Mouse (Mus musculus) stomach, embryonic 14.5 days (tissue): ENCODE results near the gene Zscan2. TPM values are rescaled to one million over a fixed set of nuclear protein-coding genes. Genes with fewer than 3 reads are reported as not detected.

ENCODE experiments used
- ATAC-seq: fragments of 200-750 bp; cut with Nextera tagmentation; 2 replicates; pipeline ENCODE4 v1.8.0; 2017; ENCODE audit warnings: low read depth, moderate TSS enrichment; ENCODE audit not compliant: insufficient number of reproducible peaks, insufficient read depth, low FRiP score
- H3K27ac ChIP-seq: fragments of 300-500 bp; sonication (generic); 2 replicates; pipeline ENCODE4 v1.5.1; 2014; ENCODE audit warnings: mild to moderate bottlenecking, low read length, moderate library complexity, mixed read lengths
- H3K27me3 ChIP-seq: fragments of 300-500 bp; sonication (generic); 2 replicates; pipeline ENCODE4 v1.6.1; 2014; ENCODE audit warnings: low read length, control low read depth, mixed read lengths; ENCODE audit not compliant: control insufficient read depth, insufficient read depth
- H3K36me3 ChIP-seq: fragments of 300-500 bp; sonication (generic); 2 replicates; pipeline ENCODE4 v1.6.1; 2014; ENCODE audit warnings: mild to moderate bottlenecking, control low read depth, low read length, moderate library complexity, mixed read lengths; ENCODE audit not compliant: control insufficient read depth, insufficient read depth
- H3K4me1 ChIP-seq: fragments of 300-500 bp; sonication (generic); 2 replicates; pipeline ENCODE4 v1.6.1; 2014; ENCODE audit warnings: low read length, control low read depth, mixed read lengths; ENCODE audit not compliant: control insufficient read depth, insufficient read depth
- H3K4me2 ChIP-seq: fragments of 300-500 bp; sonication (generic); replicated peaks from 2 replicates; pipeline ENCODE4 v1.6.1; 2014; ENCODE audit warnings: low read depth, low read length, control low read depth
- H3K4me3 ChIP-seq: fragments of 300-500 bp; sonication (generic); 2 replicates; pipeline ENCODE4 v1.5.1; 2014; ENCODE audit warnings: low read depth, low read length, control low read depth
- H3K9ac ChIP-seq: fragments of 300-500 bp; sonication (generic); replicated peaks from 2 replicates; pipeline ENCODE4 v1.6.1; 2014; ENCODE audit warnings: low read depth, mild to moderate bottlenecking, control low read depth, low read length, moderate library complexity, mixed read lengths
- H3K9me3 ChIP-seq: fragments of 300-500 bp; sonication (generic); 2 replicates; pipeline ENCODE4 v1.6.1; 2016; ENCODE audit warnings: low read depth, low read length, control low read depth; ENCODE audit not compliant: control insufficient read depth
- WGBS: fragments of 180-500 bp; shearing (Covaris S2); extraction: QIAGEN DNeasy Blood & Tissue Kit; methylation state at CpG from one replicate; pipeline ENCODE4 v1.1.7; 2014; 5-methylcytosine and 5-hydroxymethylcytosine counted together
- polyA plus RNA-seq: library from polyadenylated mRNA; unstranded; fragments of >200 nt; fragmentation: Nextera tagmentation; extraction: Ambion mirVana; gene quantifications from 2 replicates; pipeline ENCODE4 v1.2.1, GENCODE M21; 2014

Zscan2 gene
- polyA plus RNA-seq, 1 experiment from 2014 or later, result 2.4 TPM

DNA sequence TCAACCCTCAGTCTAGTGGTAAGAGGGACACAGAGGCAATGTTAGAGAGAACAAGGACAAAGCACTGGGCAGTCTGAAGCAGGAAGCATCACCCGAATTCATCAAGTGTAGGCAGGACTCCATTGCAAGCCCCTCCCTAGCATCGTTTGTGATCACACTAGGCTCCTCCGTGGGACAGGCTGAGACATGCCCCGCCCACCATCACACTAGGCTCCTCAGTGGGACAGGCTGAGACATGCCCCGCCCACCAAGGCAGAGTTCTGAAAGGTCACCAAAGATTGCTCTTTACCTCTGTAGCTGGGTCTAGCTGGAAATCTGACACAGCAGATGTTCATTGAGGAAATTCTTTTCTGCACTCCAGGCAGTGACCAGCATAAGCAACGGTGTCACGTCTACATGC is 50.3 kb downstream of the Zscan2 start:
- no peak overlapping the region for H3K4me2 ChIP-seq
- H3K36me3 ChIP-seq, result peaks cover 32% of the 10 kb centered on the region
- no peak overlapping the region for H3K9ac ChIP-seq
- H3K4me3 ChIP-seq, result no peak overlapping the region
- H3K4me1 ChIP-seq, result no peaks in the 10 kb centered on the region
- H3K9me3 ChIP-seq, result no peaks in the 10 kb centered on the region
- no peak overlapping the region for H3K27ac ChIP-seq
- ATAC-seq, result no peak
- WGBS, result 82% methylated on average over 7 of the region's 7 CpGs
- no peaks in the 10 kb centered on the region for H3K27me3 ChIP-seq

DNA sequence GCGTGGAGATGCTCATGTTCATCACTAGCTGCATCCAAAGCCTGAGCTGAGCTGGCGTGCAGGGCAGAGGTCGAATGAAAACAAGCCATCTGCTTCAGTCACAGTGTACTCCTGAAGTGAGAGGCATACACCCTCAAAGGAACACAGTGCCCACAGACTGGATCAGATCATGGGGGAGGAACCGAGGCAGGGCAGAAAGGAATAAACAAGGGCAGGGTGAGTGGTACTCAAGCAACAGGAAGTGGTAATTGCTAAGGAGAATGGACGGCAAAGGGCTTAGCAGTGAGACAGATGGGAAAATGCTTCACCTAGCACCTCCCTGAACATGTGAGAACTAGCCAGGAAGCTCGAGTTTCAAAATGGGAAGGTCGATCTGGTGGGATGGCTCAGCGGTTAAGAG is 51.8 kb downstream of the Zscan2 start:
- H3K4me3 ChIP-seq, result no peak overlapping the region
- H3K27ac ChIP-seq, result no peak overlapping the region
- ATAC-seq, result no peak
- H3K9me3 ChIP-seq, result no peaks in the 10 kb centered on the region
- H3K27me3 ChIP-seq, result no peaks in the 10 kb centered on the region
- H3K36me3 ChIP-seq, result peaks cover 47% of the 10 kb centered on the region
- H3K9ac ChIP-seq, result no peak overlapping the region
- no peak overlapping the region for H3K4me2 ChIP-seq
- no peaks in the 10 kb centered on the region for H3K4me1 ChIP-seq
- 80% methylated on average over 8 of the region's 8 CpGs for WGBS

DNA sequence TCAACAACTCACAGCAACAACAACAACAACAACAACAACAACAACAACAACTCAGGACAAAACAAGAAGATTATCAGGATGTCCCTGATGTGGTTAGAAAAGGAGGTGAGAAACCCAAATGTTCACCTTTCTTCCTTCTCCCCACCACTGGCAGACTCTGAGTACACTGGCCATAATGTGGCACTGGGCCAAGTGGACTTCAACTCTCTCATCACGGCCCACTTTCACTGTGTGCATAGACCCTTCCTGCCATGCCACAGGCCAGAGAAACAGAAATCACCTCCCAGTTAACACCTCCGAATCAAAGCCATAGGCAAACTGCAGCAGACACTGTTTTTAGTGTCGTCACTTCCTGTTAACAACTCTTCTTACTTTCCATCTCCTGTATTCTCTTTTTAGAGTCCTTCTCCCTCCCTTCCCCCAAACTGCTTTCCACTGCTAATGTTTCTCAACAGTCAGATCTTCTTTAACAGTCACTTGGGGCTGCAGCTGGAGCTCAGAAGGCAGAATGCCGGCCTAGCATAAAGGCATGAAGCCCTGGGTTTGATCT is 57.3 kb downstream of the Zscan2 start:
- WGBS, result 80% methylated on average over 4 of the region's 4 CpGs
- no peak overlapping the region for H3K27ac ChIP-seq
- H3K4me3 ChIP-seq, result no peak overlapping the region
- H3K4me1 ChIP-seq, result no peaks in the 10 kb centered on the region
- no peak for ATAC-seq
- H3K27me3 ChIP-seq, result no peaks in the 10 kb centered on the region
- no peak overlapping the region for H3K9ac ChIP-seq
- peaks cover 51% of the 10 kb centered on the region for H3K36me3 ChIP-seq
- H3K4me2 ChIP-seq, result no peak overlapping the region
- H3K9me3 ChIP-seq, result no peaks in the 10 kb centered on the region

DNA sequence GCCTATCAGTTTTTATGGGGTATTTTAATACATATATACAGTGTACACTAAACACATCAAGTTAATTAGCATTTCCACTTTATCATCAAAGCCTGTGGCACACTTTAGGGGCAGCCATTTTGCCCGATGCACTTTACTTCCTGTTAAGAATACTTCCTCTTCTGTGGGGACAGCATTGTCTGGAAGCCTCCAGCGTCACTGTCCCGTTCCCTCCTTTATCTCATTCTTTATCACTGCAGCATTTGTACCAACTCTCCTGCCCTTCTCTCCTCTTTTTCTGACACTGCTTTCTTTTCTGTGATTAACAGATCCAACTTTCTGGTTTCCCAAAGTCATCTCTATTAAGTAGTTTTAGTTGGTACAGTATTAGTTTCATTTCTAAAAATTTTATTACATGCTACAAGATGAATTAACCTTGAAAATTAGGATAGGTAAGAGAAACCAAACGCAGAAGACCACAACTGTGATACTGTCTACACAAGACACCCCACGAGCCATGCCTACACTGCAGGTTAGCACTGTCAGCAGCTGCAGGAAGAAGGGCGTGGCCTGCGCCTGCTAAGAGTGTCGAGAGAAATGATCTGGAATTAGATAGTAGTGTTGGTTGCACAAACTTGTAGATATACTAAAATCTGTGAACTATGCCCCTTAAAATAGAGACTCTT is 58.4 kb downstream of the Zscan2 start:
- Histone ChIP-seq H3K4me2 (no peak overlapping the region), H3K4me3 (no peak overlapping the region), H3K4me1 (no peaks in the 10 kb centered on the region), H3K9me3 (no peaks in the 10 kb centered on the region), H3K9ac (no peak overlapping the region), H3K36me3 (peaks cover 45% of the 10 kb centered on the region), H3K27me3 (no peaks in the 10 kb centered on the region), H3K27ac (no peak overlapping the region)
- WGBS, result 73% methylated on average over 8 of the region's 8 CpGs
- ATAC-seq, result no peak

GRCm38 (mm10) chr7:80919647-80920008 is 58.9 kb downstream of the Zscan2 start:
- H3K36me3 ChIP-seq, result peaks cover 44% of the 10 kb centered on the region
- H3K27ac ChIP-seq, result no peak overlapping the region
- H3K9me3 ChIP-seq, result no peaks in the 10 kb centered on the region
- ATAC-seq, result no peak
- no peaks in the 10 kb centered on the region for H3K4me1 ChIP-seq
- no peak overlapping the region for H3K4me3 ChIP-seq
- WGBS, result 83% methylated on average over 5 of the region's 5 CpGs
- no peak overlapping the region for H3K4me2 ChIP-seq
- no peaks in the 10 kb centered on the region for H3K27me3 ChIP-seq
- no peak overlapping the region for H3K9ac ChIP-seq

- no peak overlapping the region for H3K4me3 ChIP-seq
- H3K36me3 ChIP-seq, result peaks cover 44% of the 10 kb centered on the region
- H3K27me3 ChIP-seq, result no peaks in the 10 kb centered on the region
- H3K27ac ChIP-seq, result no peak overlapping the region
- 86% methylated on average over 2 of the region's 2 CpGs for WGBS
- no peaks in the 10 kb centered on the region for H3K4me1 ChIP-seq
- no peak for ATAC-seq
- no peak overlapping the region for H3K9ac ChIP-seq
- no peaks in the 10 kb centered on the region for H3K9me3 ChIP-seq
- H3K4me2 ChIP-seq, result no peak overlapping the region
These were observed 62.4 kb downstream of the Zscan2 start for GRCm38 (mm10) chr7:80923165-80923564.

Other genes with a start within 250 kb of the Zscan2 start
- 27.6 and 29.3 TPM in 2 replicates for gene Crtc3, start 172.0 kb upstream of the Zscan2 start, polyA plus RNA-seq
- 94.3 and 99.9 TPM in 2 replicates for gene Iqgap1, start 34.9 kb upstream of the Zscan2 start, polyA plus RNA-seq
- 28.8 and 31.2 TPM in 2 replicates for gene Wdr73, start 40.3 kb downstream of the Zscan2 start, polyA plus RNA-seq
- gene Nmb, start 44.2 kb downstream of the Zscan2 start, polyA plus RNA-seq, result 4.9 and 5.4 TPM in 2 replicates
- 209 and 219 TPM in 2 replicates for gene Sec11a, start 86.9 kb downstream of the Zscan2 start, polyA plus RNA-seq
- gene Zfp592, start 132.8 kb downstream of the Zscan2 start, polyA plus RNA-seq, result 15.2 and 15.4 TPM in 2 replicates
- gene Alpk3, start 196.7 kb downstream of the Zscan2 start, polyA plus RNA-seq, result 0.55 and 0.59 TPM in 2 replicates